Mouse (Mus musculus): ENCODE data around the gene Rhoa. TPM values are rescaled to one million over a fixed set of nuclear protein-coding genes. Genes with fewer than 3 reads are reported as not detected.
A peak's percentile ranks its signal among the peaks of the same experiment; 100 is the strongest.

The Rhoa gene
- polyA plus RNA-seq, 1 experiment from 2014 or later: 380 TPM

GRCm38 (mm10) chr9:108290016-108290750 lies 15.7 kb upstream of the Rhoa start, which contains the start of gene Nicn1:
Nicn1 (plus strand) TSS chr9:108290429.
- Histone ChIP-seq H3K4me1 (peaks cover 4% of the 10 kb centered on the region), H3K36me3 (peaks cover 19% of the 10 kb centered on the region), H3K27me3 (no peaks in the 10 kb centered on the region), H3K9me3 (no peaks in the 10 kb centered on the region), H3K27ac (peak within 1 kb of the TSS; percentile 91), H3K9ac (peak within 1 kb of the TSS; percentile 56), H3K4me2 (replicated peaks) (peak within 1 kb of the TSS; percentile 54), H3K4me3 (peak within 1 kb of the TSS; percentile 50)
- ATAC-seq (ENCODE audit: insufficient number of reproducible peaks, insufficient read depth, low FRiP score, low TSS enrichment): peak; percentile 96
- WGBS: under 1% methylated on average over 32 of the region's 32 CpGs

GRCm38 (mm10) chr9:108290773-108291172 lies 15.2 kb upstream of the Rhoa start:
- WGBS: 51% methylated on average over 6 of the region's 6 CpGs

DNA sequence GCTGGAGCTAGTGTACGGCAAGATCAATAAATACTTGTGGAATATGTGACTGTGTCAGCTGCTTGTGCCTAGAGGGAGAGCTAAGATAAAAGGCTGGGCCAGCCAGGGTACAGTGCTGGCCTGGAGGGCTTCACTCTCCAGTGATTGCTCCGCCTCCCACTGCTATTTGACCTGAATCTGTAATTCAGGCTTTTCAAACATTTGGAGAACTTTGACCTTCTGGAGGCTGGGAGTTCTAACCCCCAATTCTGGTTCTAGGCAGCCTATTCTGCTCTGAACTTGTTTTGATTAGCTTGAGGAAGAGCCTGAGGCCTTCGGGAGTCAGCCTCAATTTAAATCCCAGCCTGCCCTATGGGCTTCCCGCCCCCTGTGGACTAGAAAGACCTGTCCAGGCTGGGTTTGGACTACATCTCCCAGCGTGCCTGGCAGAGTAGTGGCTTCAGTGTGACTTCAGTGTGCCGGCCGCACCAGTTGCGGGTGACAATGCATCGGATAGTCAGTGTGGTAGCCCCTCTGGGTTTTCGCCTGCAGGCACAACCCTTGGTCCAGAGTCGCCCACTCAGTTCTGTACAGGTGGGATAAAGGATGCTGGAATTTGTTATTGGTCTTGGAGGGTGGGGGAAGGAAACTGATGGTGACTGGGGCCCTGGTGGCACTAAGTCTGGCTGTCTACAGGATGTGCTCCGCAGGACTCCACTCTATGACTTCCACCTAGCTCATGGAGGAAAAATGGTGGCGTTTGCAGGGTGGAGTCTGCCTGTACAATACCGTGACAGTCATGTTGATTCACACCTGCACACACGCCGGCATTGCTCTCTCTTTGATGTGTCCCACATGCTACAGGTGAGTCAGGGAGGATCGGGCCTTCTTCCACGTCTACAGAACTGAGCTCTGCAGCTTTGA lies 9.2 kb upstream of the Rhoa start, which contains the start of gene Amt:
TSS of gene Amt (plus strand) at position 401 of the 903 bp plus-strand sequence.
- no peaks in the 10 kb centered on the region for H3K27me3 ChIP-seq
- H3K9ac ChIP-seq: peak within 1 kb of the TSS; percentile 31
- peak within 1 kb of the TSS; percentile 16 for H3K4me3 ChIP-seq
- peaks cover 9% of the 10 kb centered on the region; the same call in 1 of the 2 replicates for H3K4me1 ChIP-seq
- peak; percentile 70; the same call in 1 of the 2 replicates for ATAC-seq (ENCODE audit: insufficient number of reproducible peaks, insufficient read depth, low FRiP score, low TSS enrichment)
- H3K4me2 ChIP-seq (replicated peaks): peak within 1 kb of the TSS; percentile 40
- no peaks in the 10 kb centered on the region for H3K9me3 ChIP-seq
- peaks cover 33% of the 10 kb centered on the region for H3K36me3 ChIP-seq
- peak within 1 kb of the TSS; percentile 24 for H3K27ac ChIP-seq
- WGBS: 18% methylated on average over 18 of the region's 18 CpGs

More at GRCm38 (mm10) chr9:108290773-108291172, 15.2 kb upstream of the Rhoa start:
- H3K36me3 ChIP-seq: peaks cover 24% of the 10 kb centered on the region
- no peaks in the 10 kb centered on the region for H3K9me3 ChIP-seq
- H3K4me1 ChIP-seq: peaks cover 4% of the 10 kb centered on the region
- H3K9ac ChIP-seq: peak overlapping the region; percentile 56; the same call in 1 of the 2 replicates
- ATAC-seq (ENCODE audit: insufficient number of reproducible peaks, insufficient read depth, low FRiP score, low TSS enrichment): no peak
- H3K4me2 ChIP-seq (replicated peaks): peak overlapping the region; percentile 54
- no peaks in the 10 kb centered on the region for H3K27me3 ChIP-seq
- peak overlapping the region; percentile 50 for H3K4me3 ChIP-seq
- H3K27ac ChIP-seq: no peak overlapping the region

DNA sequence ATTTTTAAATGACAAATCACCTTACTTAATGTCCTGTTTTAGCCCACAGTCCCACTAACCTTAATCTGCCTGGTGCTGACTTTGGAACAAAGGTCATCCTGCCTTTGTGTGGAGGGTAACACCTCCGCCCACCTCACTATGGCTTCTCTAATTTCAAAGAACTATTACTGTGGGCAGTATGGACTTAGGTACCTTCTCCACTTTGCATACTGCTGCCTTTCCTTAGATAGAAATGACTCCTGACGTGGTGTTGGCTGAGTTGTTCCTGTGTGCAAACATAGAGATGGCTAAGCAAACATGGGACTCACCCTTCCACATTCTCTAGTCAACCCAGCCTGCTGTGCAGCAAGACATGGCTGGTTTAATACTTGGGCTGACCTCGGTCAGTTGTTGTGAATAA lies 4.1 kb upstream of the Rhoa start:
- H3K4me1 ChIP-seq: peaks cover 12% of the 10 kb centered on the region
- peaks cover 22% of the 10 kb centered on the region for H3K36me3 ChIP-seq
- ATAC-seq (ENCODE audit: insufficient number of reproducible peaks, insufficient read depth, low FRiP score, low TSS enrichment): no peak
- H3K9me3 ChIP-seq: no peaks in the 10 kb centered on the region
- H3K4me2 ChIP-seq (replicated peaks): no peak overlapping the region
- WGBS: 83% methylated on average over 3 of the region's 3 CpGs
- H3K27me3 ChIP-seq: no peaks in the 10 kb centered on the region
- no peak overlapping the region for H3K4me3 ChIP-seq
- no peak overlapping the region for H3K27ac ChIP-seq
- no peak overlapping the region for H3K9ac ChIP-seq

DNA sequence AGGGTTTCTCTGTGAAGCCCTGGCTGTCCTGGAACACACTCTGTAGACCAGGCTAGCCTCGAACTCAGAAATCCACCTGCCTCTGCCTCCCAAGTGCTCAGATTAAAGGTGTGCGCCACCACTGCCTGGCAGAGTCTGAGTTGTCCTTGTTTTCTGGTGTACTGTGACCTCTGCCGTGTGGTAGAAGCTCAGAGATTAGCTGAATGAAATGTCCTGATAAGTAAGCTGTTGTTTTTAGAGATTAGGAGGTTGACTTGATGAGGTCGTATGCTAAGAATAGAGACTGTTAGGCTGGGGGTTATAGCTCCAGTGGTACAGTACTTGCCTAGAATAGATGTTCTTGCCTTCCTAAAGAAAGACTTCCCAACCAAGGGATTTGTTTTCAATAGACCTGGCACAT lies 1.2 kb upstream of the Rhoa start:
- 83% methylated on average over 4 of the region's 4 CpGs for WGBS
- no peak for ATAC-seq (ENCODE audit: insufficient number of reproducible peaks, insufficient read depth, low FRiP score, low TSS enrichment)
- Histone ChIP-seq H3K27me3 (no peaks in the 10 kb centered on the region), H3K4me3 (peak overlapping the region; percentile 92), H3K4me2 (replicated peaks) (peak overlapping the region; percentile 89), H3K9me3 (no peaks in the 10 kb centered on the region), H3K4me1 (peaks cover 27% of the 10 kb centered on the region), H3K9ac (no peak overlapping the region), H3K27ac (no peak overlapping the region), H3K36me3 (peaks cover 22% of the 10 kb centered on the region)

- H3K36me3 ChIP-seq: peaks cover 22% of the 10 kb centered on the region
- ATAC-seq (ENCODE audit: insufficient number of reproducible peaks, insufficient read depth, low FRiP score, low TSS enrichment): no peak
- H3K4me1 ChIP-seq: peaks cover 29% of the 10 kb centered on the region
- H3K4me3 ChIP-seq: peak overlapping the region; percentile 92
- H3K27me3 ChIP-seq: no peaks in the 10 kb centered on the region
- H3K4me2 ChIP-seq (replicated peaks): peak overlapping the region; percentile 89
- 7% methylated on average over 1 of the region's 1 CpGs for WGBS
- peak overlapping the region; percentile 77 for H3K9ac ChIP-seq
- 0 out of 2 replicates have a peak overlapping the region, but pooled peaks have one; percentile 100 for H3K27ac ChIP-seq
- H3K9me3 ChIP-seq: no peaks in the 10 kb centered on the region
These were observed 759 bp upstream of the Rhoa start for GRCm38 (mm10) chr9:108305170-108305569.

DNA sequence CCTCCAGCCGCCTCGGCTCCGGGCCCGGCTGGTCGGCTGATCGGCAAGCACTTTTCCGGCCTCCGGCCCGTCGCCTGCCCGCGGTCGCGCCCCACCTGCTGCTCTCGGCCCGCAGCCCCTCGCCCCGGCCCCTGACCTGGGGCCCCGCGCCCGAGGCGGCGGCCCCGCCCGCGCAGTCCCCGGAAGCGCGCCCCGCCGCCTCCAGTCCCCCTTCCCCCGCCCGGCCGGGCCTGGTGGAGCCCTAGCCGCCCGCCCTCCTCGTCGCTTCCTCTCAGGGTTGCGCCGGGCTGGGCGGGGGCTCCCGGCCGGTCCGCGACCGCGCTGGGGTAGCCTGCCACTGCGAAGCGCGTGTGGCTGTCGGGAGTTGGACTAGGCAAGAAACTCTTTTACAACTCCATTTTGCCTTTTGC lies 647 bp downstream of the Rhoa start:
- H3K27me3 ChIP-seq: no peaks in the 10 kb centered on the region
- H3K9me3 ChIP-seq: no peaks in the 10 kb centered on the region
- peak overlapping the region; percentile 92 for H3K4me3 ChIP-seq
- H3K4me2 ChIP-seq (replicated peaks): peak overlapping the region; percentile 89
- peak overlapping the region; percentile 100 for H3K27ac ChIP-seq
- peak overlapping the region; percentile 96 for H3K9ac ChIP-seq
- WGBS: under 1% methylated on average over 49 of the region's 51 CpGs
- H3K4me1 ChIP-seq: peaks cover 29% of the 10 kb centered on the region
- peak; percentile 74 for ATAC-seq (ENCODE audit: insufficient number of reproducible peaks, insufficient read depth, low FRiP score, low TSS enrichment)
- peaks cover 16% of the 10 kb centered on the region for H3K36me3 ChIP-seq

DNA sequence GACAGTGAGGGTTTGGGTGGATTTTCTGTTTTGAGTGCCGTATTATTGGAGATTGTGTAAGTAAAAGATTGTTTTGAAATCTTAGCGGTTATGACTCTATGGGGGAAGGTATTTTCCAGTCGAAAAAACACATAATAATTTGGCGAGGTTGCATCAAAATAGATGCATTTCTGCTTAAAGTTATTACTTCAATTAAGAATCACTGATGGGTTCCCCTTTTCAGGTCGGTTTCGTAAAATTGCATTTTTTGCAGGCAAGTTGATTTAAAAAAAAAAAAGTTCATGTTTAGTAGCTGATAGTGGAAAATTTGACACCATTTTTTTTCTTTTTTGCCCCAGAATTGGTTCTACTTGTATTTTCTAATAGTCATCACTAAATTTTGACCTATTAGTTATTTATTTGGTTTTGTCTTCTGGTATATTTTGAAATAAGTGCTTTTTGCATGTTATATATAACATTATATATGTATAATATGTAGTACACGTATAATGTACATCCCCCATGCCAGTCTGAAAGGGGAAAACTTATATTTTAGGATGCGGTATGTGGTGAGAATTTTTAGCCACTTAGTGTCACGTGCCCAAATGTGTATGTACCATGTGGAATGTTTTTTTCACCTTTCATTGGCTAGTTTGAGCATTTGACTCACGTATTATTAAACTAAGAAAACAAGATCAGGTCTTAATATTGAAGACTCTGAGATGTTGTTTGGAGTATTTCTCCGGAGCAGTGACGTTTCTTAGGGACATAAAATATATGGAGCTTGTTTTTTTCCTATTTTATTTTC lies 1.3 kb downstream of the Rhoa start:
- Histone ChIP-seq H3K9ac (peak overlapping the region; percentile 96), H3K27me3 (no peaks in the 10 kb centered on the region)
- no peak for ATAC-seq (ENCODE audit: insufficient number of reproducible peaks, insufficient read depth, low FRiP score, low TSS enrichment)

DNA sequence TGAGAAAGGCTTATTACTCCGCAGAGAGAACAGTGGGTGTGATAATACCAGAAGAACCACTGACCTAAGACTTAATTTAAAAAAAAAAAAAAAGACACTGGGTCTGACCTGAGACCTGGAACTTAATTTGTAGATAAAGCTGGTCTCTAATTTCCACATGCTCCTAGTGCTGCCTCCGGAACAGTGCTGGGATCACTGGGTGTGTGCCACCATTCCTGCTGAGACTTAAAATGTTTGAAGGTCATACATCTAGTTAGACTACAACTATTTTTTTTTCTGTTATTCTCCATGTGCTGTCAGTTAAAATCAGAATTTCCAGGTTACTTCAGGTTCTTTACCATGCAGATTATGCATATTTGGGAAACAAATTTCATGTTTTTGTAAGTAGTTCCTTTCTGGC lies 2.2 kb downstream of the Rhoa start:
- H3K27me3 ChIP-seq: no peaks in the 10 kb centered on the region
- H3K4me3 ChIP-seq: peak overlapping the region; percentile 92
- peak overlapping the region; percentile 31 for H3K9ac ChIP-seq
- 0 out of 2 replicates have a peak, but pooled peaks cover 4% of the 10 kb centered on the region for H3K36me3 ChIP-seq
- ATAC-seq (ENCODE audit: insufficient number of reproducible peaks, insufficient read depth, low FRiP score, low TSS enrichment): no peak
- no peak overlapping the region for H3K27ac ChIP-seq
- 67% methylated on average over 2 of the region's 2 CpGs for WGBS
- peak overlapping the region; percentile 89 for H3K4me2 ChIP-seq (replicated peaks)
- no peaks in the 10 kb centered on the region for H3K9me3 ChIP-seq
- peaks cover 29% of the 10 kb centered on the region for H3K4me1 ChIP-seq

More for the DNA sequence above, 1.3 kb downstream of the Rhoa start:
- Histone ChIP-seq H3K4me1 (peaks cover 29% of the 10 kb centered on the region), H3K4me2 (replicated peaks) (peak overlapping the region; percentile 89), H3K4me3 (peak overlapping the region; percentile 92), H3K27ac (peak overlapping the region; percentile 100), H3K36me3 (peaks cover 13% of the 10 kb centered on the region), H3K9me3 (no peaks in the 10 kb centered on the region)
- 19% methylated on average over 12 of the region's 12 CpGs for WGBS

DNA sequence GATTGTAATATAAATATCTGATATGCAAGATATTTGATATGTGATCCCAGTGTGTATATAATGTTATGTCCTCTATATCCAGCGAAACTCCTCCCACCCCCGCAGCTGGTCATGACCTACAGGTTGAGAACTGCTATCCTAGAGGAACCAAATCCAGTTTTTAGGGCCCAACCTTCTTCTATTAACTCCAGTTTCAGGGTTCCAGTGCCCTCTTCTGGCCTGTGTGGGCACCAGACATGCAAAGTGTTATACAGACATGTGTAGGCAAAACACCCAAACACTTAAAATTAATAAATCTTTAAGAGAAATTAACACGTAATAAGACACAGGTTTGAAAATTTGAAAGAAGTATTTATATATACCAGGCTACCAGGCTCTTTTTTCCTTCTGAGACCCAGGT lies 11.6 kb downstream of the Rhoa start:
- peaks cover 11% of the 10 kb centered on the region for H3K36me3 ChIP-seq
- H3K9me3 ChIP-seq: no peaks in the 10 kb centered on the region
- H3K4me2 ChIP-seq (replicated peaks): no peak overlapping the region
- no peaks in the 10 kb centered on the region for H3K27me3 ChIP-seq
- no peak overlapping the region for H3K27ac ChIP-seq
- H3K4me1 ChIP-seq: no peaks in the 10 kb centered on the region
- no peak for ATAC-seq (ENCODE audit: insufficient number of reproducible peaks, insufficient read depth, low FRiP score, low TSS enrichment)
- no peak overlapping the region for H3K4me3 ChIP-seq
- WGBS: 94% methylated on average over 3 of the region's 3 CpGs
- H3K9ac ChIP-seq: no peak overlapping the region

GRCm38 (mm10) chr9:108318462-108318861 lies 12.5 kb downstream of the Rhoa start:
- Histone ChIP-seq H3K4me1 (no peaks in the 10 kb centered on the region), H3K9ac (no peak overlapping the region), H3K9me3 (no peaks in the 10 kb centered on the region), H3K36me3 (peaks cover 11% of the 10 kb centered on the region), H3K27me3 (no peaks in the 10 kb centered on the region), H3K27ac (no peak overlapping the region), H3K4me2 (replicated peaks) (no peak overlapping the region), H3K4me3 (no peak overlapping the region)
- WGBS: 85% methylated on average over 2 of the region's 2 CpGs
- ATAC-seq (ENCODE audit: insufficient number of reproducible peaks, insufficient read depth, low FRiP score, low TSS enrichment): no peak
